Mouse (Mus musculus) intestine, embryonic 16.5 days (tissue): ENCODE measurements around the gene Ubap2l. TPM values are rescaled to one million over a fixed set of nuclear protein-coding genes. Genes with fewer than 3 reads are reported as not detected.
A peak's percentile ranks its signal among the peaks of the same experiment; 100 is the strongest.

ENCODE experiments used
- ATAC-seq: fragments of 200-750 bp; cut with Nextera tagmentation; 2 replicates; pipeline ENCODE4 v1.8.0; 2017; ENCODE audit warnings: moderate TSS enrichment, moderate library complexity
- H3K27ac ChIP-seq: fragments of 300-500 bp; sonication (generic); 2 replicates; pipeline ENCODE4 v1.5.1; 2014; ENCODE audit warnings: mild to moderate bottlenecking, low read length
- H3K27me3 ChIP-seq: fragments of 300-500 bp; sonication (generic); replicated peaks from 2 replicates; pipeline ENCODE4 v1.6.1; 2014; ENCODE audit warnings: low read length, control low read depth, mixed read lengths; ENCODE audit not compliant: control insufficient read depth, insufficient read depth
- H3K36me3 ChIP-seq: fragments of 300-500 bp; sonication (generic); 2 replicates; pipeline ENCODE4 v1.6.1; 2014; ENCODE audit warnings: low read length, control low read depth; ENCODE audit not compliant: control insufficient read depth, insufficient read depth
- H3K4me1 ChIP-seq: fragments of 300-500 bp; sonication (generic); 2 replicates; pipeline ENCODE4 v1.6.1; 2014; ENCODE audit warnings: low read length, control low read depth, mixed read lengths; ENCODE audit not compliant: control insufficient read depth, insufficient read depth
- H3K4me2 ChIP-seq: fragments of 300-500 bp; sonication (generic); 2 replicates; pipeline ENCODE4 v1.6.1; 2014; ENCODE audit warnings: low read depth, low read length, control low read depth
- H3K4me3 ChIP-seq: fragments of 300-500 bp; sonication (generic); 2 replicates; pipeline ENCODE4 v1.5.1; 2014; ENCODE audit warnings: mild to moderate bottlenecking, low read length
- H3K9ac ChIP-seq: fragments of 300-500 bp; sonication (generic); 2 replicates; pipeline ENCODE4 v1.6.1; 2014; ENCODE audit warnings: low read depth, low read length
- H3K9me3 ChIP-seq: fragments of 300-500 bp; sonication (generic); 2 replicates; pipeline ENCODE4 v1.6.1; 2016; ENCODE audit warnings: low read length, control low read depth; ENCODE audit not compliant: control insufficient read depth
- WGBS: fragments of 180-500 bp; shearing (Covaris S2); extraction: QIAGEN DNeasy Blood & Tissue Kit; methylation state at CpG from one replicate; pipeline ENCODE4 v1.1.7; 2014; 5-methylcytosine and 5-hydroxymethylcytosine counted together
- polyA plus RNA-seq: library from polyadenylated mRNA; unstranded; fragments of >200 nt; fragmentation: Nextera tagmentation; extraction: Ambion mirVana; gene quantifications from 2 replicates; pipeline ENCODE4 v1.2.1, GENCODE M21; 2015

Ubap2l gene
- polyA plus RNA-seq, 1 experiment from 2014 or later: 146 TPM

DNA sequence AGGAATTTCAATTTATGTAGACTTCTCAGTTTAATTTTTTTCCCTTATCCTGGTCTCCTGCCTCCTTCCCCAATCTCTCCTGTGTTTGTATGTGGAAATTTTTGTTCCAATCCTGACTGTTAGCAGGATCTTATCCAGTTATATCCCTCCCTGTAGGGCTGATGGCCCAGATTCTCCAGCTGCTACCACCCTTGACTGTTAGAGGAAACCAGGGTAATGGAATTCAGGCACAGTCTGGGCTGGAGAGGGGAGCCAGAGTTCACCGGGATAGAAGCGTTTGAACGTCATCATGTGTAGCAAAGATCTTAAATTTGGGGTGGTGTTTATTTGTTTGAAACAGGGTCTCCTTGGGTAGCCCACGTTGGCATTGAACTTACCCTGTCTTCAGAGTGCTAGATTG, 32.4 kb upstream of the Ubap2l start:
- no peak overlapping the region for H3K4me3 ChIP-seq
- WGBS: 58% methylated on average over 4 of the region's 4 CpGs
- no peaks in the 10 kb centered on the region for H3K27me3 ChIP-seq
- peaks cover 28% of the 10 kb centered on the region for H3K4me1 ChIP-seq
- no peak overlapping the region for H3K27ac ChIP-seq
- H3K9ac ChIP-seq: no peak overlapping the region
- no peak for ATAC-seq
- no peaks in the 10 kb centered on the region for H3K9me3 ChIP-seq
- H3K4me2 ChIP-seq: no peak overlapping the region
- H3K36me3 ChIP-seq: peaks cover 10% of the 10 kb centered on the region

GRCm38 (mm10) chr3:90083698-90084324, 31.4 kb upstream of the Ubap2l start:
- Histone ChIP-seq H3K27ac (peak overlapping the region; percentile 88), H3K4me3 (peak overlapping the region; percentile 86), H3K4me1 (peaks cover 30% of the 10 kb centered on the region), H3K9me3 (no peaks in the 10 kb centered on the region), H3K9ac (peak overlapping the region; percentile 53; the same call in 1 of the 2 replicates), H3K27me3 (no peaks in the 10 kb centered on the region), H3K4me2 (peak overlapping the region; percentile 53), H3K36me3 (peaks cover 8% of the 10 kb centered on the region)
- WGBS: 33% methylated on average over 3 of the region's 3 CpGs
- no peak for ATAC-seq

- peaks cover 32% of the 10 kb centered on the region for H3K4me1 ChIP-seq
- H3K4me2 ChIP-seq: peak overlapping the region; percentile 53
- ATAC-seq: no peak
- WGBS: 34% methylated on average over 5 of the region's 5 CpGs
- peaks cover under 1% of the 10 kb centered on the region; the same call in 1 of the 2 replicates for H3K36me3 ChIP-seq
- no peaks in the 10 kb centered on the region for H3K9me3 ChIP-seq
- peak overlapping the region; percentile 86 for H3K4me3 ChIP-seq
- H3K27me3 ChIP-seq: no peaks in the 10 kb centered on the region
- peak overlapping the region; percentile 53 for H3K9ac ChIP-seq
- H3K27ac ChIP-seq: peak overlapping the region; percentile 88
These were observed 30.6 kb upstream of the Ubap2l start for GRCm38 (mm10) chr3:90083034-90083433.

DNA sequence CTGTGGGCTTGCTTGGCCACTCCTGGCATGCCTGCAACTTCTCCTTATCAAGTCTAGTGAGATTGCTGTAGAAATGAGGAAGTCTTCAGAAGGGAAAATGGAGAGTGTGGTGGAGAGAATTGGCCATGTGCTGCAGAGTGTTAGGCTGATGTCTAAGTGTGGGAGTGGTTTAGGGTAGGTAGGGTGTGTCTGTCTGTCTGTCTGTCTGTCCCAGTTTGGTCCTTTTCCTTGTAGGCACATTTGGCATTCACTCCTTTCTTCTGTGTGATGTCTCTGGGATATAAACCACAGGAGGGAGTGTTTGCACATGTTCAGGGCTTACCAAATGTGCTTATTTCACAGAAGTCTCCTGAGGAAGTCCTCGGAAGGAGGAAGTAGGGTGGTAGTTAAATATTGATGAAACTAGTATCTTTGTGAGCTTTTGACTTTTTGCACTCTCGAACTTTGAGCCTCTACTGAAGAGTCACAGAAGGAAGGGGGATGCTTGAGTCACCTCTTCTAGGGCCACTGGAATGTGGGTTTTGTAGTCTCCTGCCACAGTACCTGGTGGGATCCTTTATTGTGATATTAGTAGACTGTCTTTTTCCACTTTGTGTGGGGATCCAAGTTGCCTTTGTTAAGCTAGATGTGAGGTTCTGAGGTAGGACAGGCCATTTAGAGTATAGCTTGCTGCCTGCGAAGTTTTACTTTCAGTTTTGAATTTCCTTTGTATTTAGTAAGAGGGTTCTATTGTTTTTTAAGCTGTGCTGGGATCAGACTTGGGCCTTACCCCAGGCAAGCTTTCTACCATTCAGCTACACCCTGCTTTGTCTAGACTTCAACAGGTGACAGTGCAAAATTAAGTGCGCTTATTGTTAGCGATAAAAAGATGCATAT, 29.2 kb upstream of the Ubap2l start:
- H3K9ac ChIP-seq: peak overlapping the region; percentile 55

DNA sequence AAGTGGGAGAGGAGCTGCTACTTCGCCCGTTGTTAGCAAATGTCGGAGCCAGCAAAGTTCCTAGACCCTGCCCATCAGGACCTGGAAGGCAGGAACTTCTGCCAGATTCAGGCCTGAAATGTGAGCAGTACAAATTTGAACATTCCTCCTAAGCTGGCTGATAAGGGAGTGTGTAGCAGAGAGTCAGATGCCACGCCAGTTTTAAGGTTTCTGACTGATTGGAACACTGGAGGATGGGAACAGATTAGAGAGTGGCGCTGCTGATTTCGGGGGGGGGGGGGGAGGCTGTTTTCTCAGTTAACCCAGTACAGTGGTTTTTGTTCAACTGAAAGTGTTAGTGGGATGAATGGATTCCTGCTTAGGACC, 28.1 kb upstream of the Ubap2l start:
- H3K4me3 ChIP-seq: peak overlapping the region; percentile 86
- peak overlapping the region; percentile 97 for H3K27ac ChIP-seq
- H3K9me3 ChIP-seq: no peaks in the 10 kb centered on the region
- H3K36me3 ChIP-seq: no peaks in the 10 kb centered on the region
- ATAC-seq: no peak
- 0% methylated on average over 6 of the region's 6 CpGs for WGBS
- peaks cover 38% of the 10 kb centered on the region for H3K4me1 ChIP-seq
- peak overlapping the region; percentile 82 for H3K9ac ChIP-seq
- no peaks in the 10 kb centered on the region for H3K27me3 ChIP-seq
- peak overlapping the region; percentile 53 for H3K4me2 ChIP-seq

More for the DNA sequence above, 29.2 kb upstream of the Ubap2l start:
- Histone ChIP-seq H3K4me3 (peak overlapping the region; percentile 86), H3K36me3 (no peaks in the 10 kb centered on the region), H3K4me1 (peaks cover 38% of the 10 kb centered on the region), H3K27ac (peak overlapping the region; percentile 88), H3K9me3 (no peaks in the 10 kb centered on the region), H3K4me2 (peak overlapping the region; percentile 53), H3K27me3 (no peaks in the 10 kb centered on the region)
- WGBS: 52% methylated on average over 5 of the region's 5 CpGs
- ATAC-seq: peak; percentile 60

DNA sequence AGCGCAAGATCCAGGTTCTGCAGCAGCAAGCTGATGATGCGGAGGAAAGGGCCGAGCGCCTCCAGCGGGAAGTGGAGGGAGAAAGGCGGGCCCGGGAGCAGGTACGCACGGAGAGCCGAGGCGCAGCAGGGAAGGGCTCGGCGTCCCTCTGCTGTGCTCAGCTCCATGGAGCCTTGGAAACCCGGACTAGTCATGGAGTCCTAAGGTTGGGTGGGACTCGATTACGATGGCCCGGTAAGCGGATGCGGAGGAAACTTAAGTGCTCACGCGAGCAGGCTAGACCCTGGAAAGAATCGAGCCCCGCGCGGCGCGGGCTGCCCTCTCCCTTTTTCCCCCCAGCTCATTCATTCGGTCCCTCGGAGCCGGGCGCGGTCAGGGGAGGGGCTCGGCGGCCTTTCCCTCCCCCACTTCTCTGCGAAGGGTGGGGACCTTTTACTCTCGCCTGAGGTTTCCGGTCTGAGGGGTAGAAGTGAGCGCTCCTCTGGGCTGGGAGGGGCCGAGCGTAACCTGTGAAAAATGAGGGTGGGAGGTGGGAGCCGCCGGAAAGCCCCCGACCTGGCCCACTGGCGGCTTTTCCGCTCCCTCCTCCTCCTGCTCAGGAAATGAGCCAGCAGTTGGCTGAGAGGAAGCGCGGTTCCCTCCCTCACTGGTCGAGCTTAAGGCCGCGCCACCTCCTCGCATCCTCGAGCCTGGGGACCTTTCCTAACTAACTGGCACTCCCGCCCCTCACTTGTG, 27.5 kb upstream of the Ubap2l start:
- Histone ChIP-seq H3K9me3 (no peaks in the 10 kb centered on the region), H3K27me3 (no peaks in the 10 kb centered on the region), H3K9ac (peak overlapping the region; percentile 82), H3K4me3 (peak overlapping the region; percentile 86), H3K36me3 (no peaks in the 10 kb centered on the region), H3K4me2 (peak overlapping the region; percentile 53), H3K27ac (peak overlapping the region; percentile 97), H3K4me1 (peaks cover 33% of the 10 kb centered on the region)
- peak; percentile 52 for ATAC-seq
- under 1% methylated on average over 53 of the region's 53 CpGs for WGBS

- peak overlapping the region; percentile 97 for H3K27ac ChIP-seq
- ATAC-seq: peak; percentile 89
- peaks cover 28% of the 10 kb centered on the region for H3K4me1 ChIP-seq
- H3K4me2 ChIP-seq: peak overlapping the region; percentile 79
- under 1% methylated on average over 33 of the region's 33 CpGs for WGBS
- peak overlapping the region; percentile 82 for H3K9ac ChIP-seq
- H3K27me3 ChIP-seq: no peaks in the 10 kb centered on the region
- H3K36me3 ChIP-seq: no peaks in the 10 kb centered on the region
- H3K4me3 ChIP-seq: peak overlapping the region; percentile 86
- H3K9me3 ChIP-seq: no peaks in the 10 kb centered on the region
These were observed 26.8 kb upstream of the Ubap2l start for GRCm38 (mm10) chr3:90079133-90079762.

DNA sequence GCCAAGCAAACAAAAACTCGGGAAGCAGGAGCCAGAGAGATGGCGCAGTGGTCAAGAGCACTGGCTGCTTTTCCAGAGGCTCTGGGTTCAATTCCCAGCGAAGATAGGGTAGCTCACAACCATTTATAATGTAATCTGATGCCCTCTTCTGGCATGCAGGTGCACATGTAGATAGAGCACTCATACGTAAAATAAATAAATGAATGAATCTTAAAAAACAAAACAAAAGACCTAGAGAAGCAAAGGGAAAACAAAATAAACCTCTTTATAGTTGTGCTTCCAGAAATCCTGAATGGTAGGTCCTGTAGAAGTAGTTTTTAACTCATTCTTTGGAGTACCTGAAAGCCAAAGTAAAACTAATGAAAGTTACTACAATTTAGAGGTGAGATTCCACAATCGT, 25.8 kb upstream of the Ubap2l start:
- ATAC-seq: no peak
- 49% methylated on average over 5 of the region's 5 CpGs for WGBS
- Histone ChIP-seq H3K9ac (no peak overlapping the region), H3K27ac (no peak overlapping the region), H3K4me2 (no peak overlapping the region), H3K4me3 (no peak overlapping the region), H3K27me3 (no peaks in the 10 kb centered on the region), H3K4me1 (peaks cover 18% of the 10 kb centered on the region), H3K36me3 (no peaks in the 10 kb centered on the region), H3K9me3 (no peaks in the 10 kb centered on the region)
